22 mouse cellular contexts compared by ENCODE assay signal in genomic region chr3:95171105-95171504, GRCm38 (mm10). TPM values are rescaled to one million over a fixed set of nuclear protein-coding genes. Genes with fewer than 3 reads are reported as not detected.
A peak's percentile ranks its signal among the peaks of the same experiment; 100 is the strongest.
DNase-seq lines count a peak whose midpoint lies in the region; ATAC-seq and TF ChIP-seq lines count a peak whose summit lies in the region.
"Had no signal": no experiment of that assay in that cellular context is flagged by ENCODE, and none has a peak within 500 bp of the region (broad histone marks: within the 10 kb centered on the region; RNA-seq: fewer than 3 reads in every experiment).

No protein-coding gene starts in this region.

- no peak for ATAC-seq in liver, embryonic 11.5 days (replicated peaks; ENCODE audit: low FRiP score)
- ATAC-seq in midbrain, embryonic 14.5 days (ENCODE audit: low FRiP score, low TSS enrichment) = no peak
- no peak for ATAC-seq in midbrain, embryonic 16.5 days
- ATAC-seq: forebrain, embryonic 14.5 days; forebrain, embryonic 16.5 days had no signal

- no peak overlapping the region for H3K9ac ChIP-seq in liver, adult 2 months (ENCODE audit: low read depth, low read length)
- H3K9ac ChIP-seq in liver, embryonic 11.5 days (ENCODE audit: low read depth, low read length) = no peak overlapping the region
- no peak overlapping the region for H3K9ac ChIP-seq in midbrain, embryonic 14.5 days (replicated peaks; ENCODE audit: low read length)
- H3K9ac ChIP-seq in midbrain, embryonic 16.5 days (ENCODE audit: low read depth, low read length) = no peak overlapping the region
- H3K9ac ChIP-seq: embryonic facial prominence, embryonic 13.5 days; embryonic facial prominence, embryonic 15.5 days; forebrain, embryonic 12.5 days had no signal

- no peaks in the 10 kb centered on the region for H3K36me3 ChIP-seq in liver, adult 2 months (ENCODE audit: control insufficient read depth, insufficient read depth, low read length)
- H3K36me3 ChIP-seq in liver, embryonic 11.5 days (ENCODE audit: control insufficient read depth, insufficient read depth, low read length) = peaks cover 3% of the 10 kb centered on the region; the same call in 1 of the 2 replicates
- H3K36me3 ChIP-seq in midbrain, embryonic 14.5 days (ENCODE audit: control insufficient read depth, insufficient read depth, low read length) = peaks cover 79% of the 10 kb centered on the region
- peaks cover 52% of the 10 kb centered on the region for H3K36me3 ChIP-seq in midbrain, embryonic 16.5 days (ENCODE audit: control insufficient read depth, insufficient read depth, low read length)

- intact Hi-C loops in gastrocnemius, adult 2 months (cut with DNase I) = no loop called here

- TF ChIP-seq POLR2A in liver, adult 2 months (IDR thresholded peaks at IDR 0.05; ENCODE audit: extremely low read depth, insufficient read depth, low read length) = no peak

- no peak for TF ChIP-seq CTCF in gastrocnemius, adult 2 months (IDR thresholded peaks at IDR 0.05)
- TF ChIP-seq CTCF in liver, adult 2 months (IDR thresholded peaks at IDR 0.05; ENCODE audit: low read depth, low read length) = no peak

- no peaks in the 10 kb centered on the region for H3K79me2 ChIP-seq in liver, adult 2 months (ENCODE audit: control insufficient read depth, insufficient read depth, low read length)

- H3K4me3 ChIP-seq in gastrocnemius, adult 2 months = no peak overlapping the region
- no peak overlapping the region for H3K4me3 ChIP-seq in liver, adult 2 months (ENCODE audit: insufficient read depth, low read depth, low read length)
- H3K4me3 ChIP-seq in liver, embryonic 11.5 days (ENCODE audit: low read depth, low read length) = no peak overlapping the region
- H3K4me3 ChIP-seq in midbrain, embryonic 14.5 days (replicated peaks; ENCODE audit: low read depth, low read length) = no peak overlapping the region
- no peak overlapping the region for H3K4me3 ChIP-seq in midbrain, embryonic 16.5 days (ENCODE audit: low read depth, low read length)
- H3K4me3 ChIP-seq: embryonic facial prominence, embryonic 13.5 days; embryonic facial prominence, embryonic 15.5 days; erythroblast, embryonic 14.5 days; forebrain, embryonic 10.5 days; forebrain, embryonic 12.5 days had no signal

- DNase-seq in gastrocnemius, adult 2 months = peak; percentile 27
- DNase-seq in gastrocnemius, adult 18-20 months (ENCODE audit: low spot score) = no peak
- peak; percentile 39 for DNase-seq in liver, adult 2 months (ENCODE audit: extremely low read depth, low read depth, low spot score)
- DNase-seq in liver, embryonic 11.5 days (ENCODE audit: low spot score) = no peak
- peak; percentile 8 for DNase-seq in midbrain, embryonic 14.5 days
- DNase-seq: adrenal gland, adult 2 months; adrenal gland, postnatal 10 days; adrenal gland, postnatal 25 days; cerebellum, adult 18-20 months; cerebellum, adult 8-10 months; cerebellum, adult 9-11 months; cerebellum, postnatal 14 days; cerebellum, postnatal 36 days; embryo, embryonic 11 days had no signal

- H3K4me2 ChIP-seq in liver, embryonic 11.5 days = no peak overlapping the region
- H3K4me2 ChIP-seq in midbrain, embryonic 14.5 days (ENCODE audit: low read length) = no peak overlapping the region
- no peak overlapping the region for H3K4me2 ChIP-seq in midbrain, embryonic 16.5 days (ENCODE audit: low read length)
- H3K4me2 ChIP-seq: embryonic facial prominence, embryonic 13.5 days; embryonic facial prominence, embryonic 15.5 days; forebrain, embryonic 12.5 days had no signal

- H3K27me3 ChIP-seq in liver, adult 2 months (ENCODE audit: control insufficient read depth, insufficient read depth, low read length) = peaks cover 21% of the 10 kb centered on the region
- H3K27me3 ChIP-seq in liver, embryonic 11.5 days (replicated peaks; ENCODE audit: control insufficient read depth, insufficient read depth, low read length) = peaks cover 47% of the 10 kb centered on the region
- peaks cover 47% of the 10 kb centered on the region for H3K27me3 ChIP-seq in midbrain, embryonic 14.5 days (ENCODE audit: control insufficient read depth, insufficient read depth, low read length)
- H3K27me3 ChIP-seq in midbrain, embryonic 16.5 days (ENCODE audit: control insufficient read depth, insufficient read depth, low read depth, low read length) = peaks cover 16% of the 10 kb centered on the region

- H3K27ac ChIP-seq in gastrocnemius, adult 2 months = peak overlapping the region; percentile 31; the same call in 1 of the 2 replicates
- no peak overlapping the region for H3K27ac ChIP-seq in liver, adult 2 months (replicated peaks; ENCODE audit: insufficient read depth, low read depth, low read length)
- H3K27ac ChIP-seq in liver, embryonic 11.5 days (ENCODE audit: low read depth, low read length) = no peak overlapping the region
- no peak overlapping the region for H3K27ac ChIP-seq in midbrain, embryonic 14.5 days (replicated peaks; ENCODE audit: low read depth, low read length)
- H3K27ac ChIP-seq in midbrain, embryonic 16.5 days (ENCODE audit: low read length) = no peak overlapping the region
- H3K27ac ChIP-seq: embryonic facial prominence, embryonic 13.5 days; embryonic facial prominence, embryonic 15.5 days; forebrain, embryonic 10.5 days; forebrain, embryonic 12.5 days had no signal

- H3K4me1 ChIP-seq in liver, adult 2 months (ENCODE audit: control insufficient read depth, insufficient read depth, low read length) = peaks cover 3% of the 10 kb centered on the region; the same call in 1 of the 2 replicates
- peaks cover 12% of the 10 kb centered on the region for H3K4me1 ChIP-seq in liver, embryonic 11.5 days (replicated peaks; ENCODE audit: control insufficient read depth, insufficient read depth, low read length)
- H3K4me1 ChIP-seq in midbrain, embryonic 14.5 days (ENCODE audit: control insufficient read depth, insufficient read depth, low read length) = peaks cover 7% of the 10 kb centered on the region; the same call in 1 of the 2 replicates
- peaks cover 6% of the 10 kb centered on the region for H3K4me1 ChIP-seq in midbrain, embryonic 16.5 days (ENCODE audit: control insufficient read depth, insufficient read depth, low read length)

- H3K9me3 ChIP-seq in liver, embryonic 11.5 days (ENCODE audit: control insufficient read depth, low read length) = no peaks in the 10 kb centered on the region
- H3K9me3 ChIP-seq in midbrain, embryonic 14.5 days (ENCODE audit: control insufficient read depth, low read length) = no peaks in the 10 kb centered on the region
- no peaks in the 10 kb centered on the region for H3K9me3 ChIP-seq in midbrain, embryonic 16.5 days (replicated peaks; ENCODE audit: control insufficient read depth, low read length, poor library complexity, severe bottlenecking)
- H3K9me3 ChIP-seq: embryonic facial prominence, embryonic 13.5 days; embryonic facial prominence, embryonic 15.5 days; forebrain, embryonic 10.5 days; forebrain, embryonic 12.5 days had no signal

- WGBS in liver, adult 2 months = 45% methylated on average over 6 of the region's 6 CpGs
- WGBS in liver, embryonic 11.5 days = 69% methylated on average over 6 of the region's 6 CpGs
- WGBS in midbrain, embryonic 14.5 days = 81% methylated on average over 6 of the region's 6 CpGs
- WGBS in midbrain, embryonic 16.5 days = 85% methylated on average over 6 of the region's 6 CpGs

RNA-seq across cellular contexts. Expression of gene Sema6c, which starts 10.8 kb away (rescaled TPM):
- total RNA-seq in gastrocnemius, adult 2 months (2021) = 100 to 1,000 TPM in 1 of 2 experiments, 10 to 100 TPM in 1; 83.4 to 105 TPM
- 100 to 1,000 TPM in 1 of 2 experiments, 10 to 100 TPM in 1; 75.9 to 111 TPM for total RNA-seq in gastrocnemius, adult 18-20 months (2021)
- 0.65 and 1.1 TPM in 2 replicates for total RNA-seq in liver, adult 2 months (2014; rRNA removed)
- polyA plus RNA-seq in liver, adult 2 months (2012; rRNA removed) = 2.1 and 2.9 TPM in 2 replicates
- 2.5 and 2.8 TPM in 2 replicates for polyA plus RNA-seq in liver, embryonic 11.5 days (2014; fragmentation: Nextera tagmentation; extraction: Ambion mirVana)
- polyA plus RNA-seq in midbrain, embryonic 14.5 days (2014; fragmentation: Nextera tagmentation; extraction: Ambion mirVana) = 39.0 and 44.4 TPM in 2 replicates
- polyA plus RNA-seq in midbrain, embryonic 16.5 days (2015; fragmentation: Nextera tagmentation; extraction: Ambion mirVana) = 18.9 and 20.9 TPM in 2 replicates

RNA-seq across cellular contexts. Expression of gene Tnfaip8l2, which starts 28.9 kb away (rescaled TPM):
- total RNA-seq in gastrocnemius, adult 2 months (2021) = under 1 TPM; 0.42 to 0.87 TPM
- total RNA-seq in gastrocnemius, adult 18-20 months (2021) = under 1 TPM; 0.27 to 0.55 TPM
- total RNA-seq in liver, adult 2 months (2014; rRNA removed) = 2.3 and 2.8 TPM in 2 replicates
- 2.7 and 4.0 TPM in 2 replicates for polyA plus RNA-seq in liver, adult 2 months (2012; rRNA removed)
- polyA plus RNA-seq in liver, embryonic 11.5 days (2014; fragmentation: Nextera tagmentation; extraction: Ambion mirVana) = 4.8 and 5.4 TPM in 2 replicates
- polyA plus RNA-seq in midbrain, embryonic 14.5 days (2014; fragmentation: Nextera tagmentation; extraction: Ambion mirVana) = 0.92 and 3.4 TPM in 2 replicates
- 2.6 and 3.2 TPM in 2 replicates for polyA plus RNA-seq in midbrain, embryonic 16.5 days (2015; fragmentation: Nextera tagmentation; extraction: Ambion mirVana)

RNA-seq across cellular contexts. Expression of gene Lysmd1, which starts 37.2 kb away (rescaled TPM):
- 1 to 10 TPM; 6.7 to 7.2 TPM for total RNA-seq in gastrocnemius, adult 2 months (2021)
- 1 to 10 TPM; 6.3 to 6.6 TPM for total RNA-seq in gastrocnemius, adult 18-20 months (2021)
- 7.0 and 7.9 TPM in 2 replicates for total RNA-seq in liver, adult 2 months (2014; rRNA removed)
- polyA plus RNA-seq in liver, adult 2 months (2012; rRNA removed) = 6.1 and 6.5 TPM in 2 replicates
- 8.9 and 9.1 TPM in 2 replicates for polyA plus RNA-seq in liver, embryonic 11.5 days (2014; fragmentation: Nextera tagmentation; extraction: Ambion mirVana)
- 31.7 and 34.7 TPM in 2 replicates for polyA plus RNA-seq in midbrain, embryonic 14.5 days (2014; fragmentation: Nextera tagmentation; extraction: Ambion mirVana)
- 53.8 and 57.6 TPM in 2 replicates for polyA plus RNA-seq in midbrain, embryonic 16.5 days (2015; fragmentation: Nextera tagmentation; extraction: Ambion mirVana)

RNA-seq across cellular contexts. Expression of gene Scnm1, which starts 37.3 kb away (rescaled TPM):
- 10 to 100 TPM; 33.2 to 40.7 TPM for total RNA-seq in gastrocnemius, adult 2 months (2021)
- total RNA-seq in gastrocnemius, adult 18-20 months (2021) = 10 to 100 TPM; 34.6 to 46.5 TPM
- 12.6 and 13.3 TPM in 2 replicates for total RNA-seq in liver, adult 2 months (2014; rRNA removed)
- 15.2 and 17.7 TPM in 2 replicates for polyA plus RNA-seq in liver, adult 2 months (2012; rRNA removed)
- polyA plus RNA-seq in liver, embryonic 11.5 days (2014; fragmentation: Nextera tagmentation; extraction: Ambion mirVana) = 53.1 and 58.5 TPM in 2 replicates
- 86.6 and 102 TPM in 2 replicates for polyA plus RNA-seq in midbrain, embryonic 14.5 days (2014; fragmentation: Nextera tagmentation; extraction: Ambion mirVana)
- polyA plus RNA-seq in midbrain, embryonic 16.5 days (2015; fragmentation: Nextera tagmentation; extraction: Ambion mirVana) = 79.5 and 79.8 TPM in 2 replicates

RNA-seq across cellular contexts. Expression of gene Gabpb2, which starts 46.6 kb away (rescaled TPM):
- 10 to 100 TPM in 1 of 2 experiments, 1 to 10 TPM in 1; 9.1 to 12.0 TPM for total RNA-seq in gastrocnemius, adult 2 months (2021)
- 10 to 100 TPM in 1 of 2 experiments, 1 to 10 TPM in 1; 7.1 to 10.0 TPM for total RNA-seq in gastrocnemius, adult 18-20 months (2021)
- total RNA-seq in liver, adult 2 months (2014; rRNA removed) = 13.7 and 17.6 TPM in 2 replicates
- 4.4 and 6.1 TPM in 2 replicates for polyA plus RNA-seq in liver, adult 2 months (2012; rRNA removed)
- 9.1 and 9.3 TPM in 2 replicates for polyA plus RNA-seq in liver, embryonic 11.5 days (2014; fragmentation: Nextera tagmentation; extraction: Ambion mirVana)
- polyA plus RNA-seq in midbrain, embryonic 14.5 days (2014; fragmentation: Nextera tagmentation; extraction: Ambion mirVana) = 3.7 and 4.2 TPM in 2 replicates
- 2.4 and 3.0 TPM in 2 replicates for polyA plus RNA-seq in midbrain, embryonic 16.5 days (2015; fragmentation: Nextera tagmentation; extraction: Ambion mirVana)

Comparison
In these comparisons a context has a peak if more than half of its experiments do, and no peak if none do; other contexts are left out.
1. DNase-seq: peak in gastrocnemius, adult 2 months (single experiment), liver, adult 2 months (single experiment) and midbrain, embryonic 14.5 days (single experiment); none in gastrocnemius, adult 18-20 months (single experiment) and liver, embryonic 11.5 days (single experiment).